8 mouse cellular contexts compared by ENCODE assay signal in the genomic region with DNA sequence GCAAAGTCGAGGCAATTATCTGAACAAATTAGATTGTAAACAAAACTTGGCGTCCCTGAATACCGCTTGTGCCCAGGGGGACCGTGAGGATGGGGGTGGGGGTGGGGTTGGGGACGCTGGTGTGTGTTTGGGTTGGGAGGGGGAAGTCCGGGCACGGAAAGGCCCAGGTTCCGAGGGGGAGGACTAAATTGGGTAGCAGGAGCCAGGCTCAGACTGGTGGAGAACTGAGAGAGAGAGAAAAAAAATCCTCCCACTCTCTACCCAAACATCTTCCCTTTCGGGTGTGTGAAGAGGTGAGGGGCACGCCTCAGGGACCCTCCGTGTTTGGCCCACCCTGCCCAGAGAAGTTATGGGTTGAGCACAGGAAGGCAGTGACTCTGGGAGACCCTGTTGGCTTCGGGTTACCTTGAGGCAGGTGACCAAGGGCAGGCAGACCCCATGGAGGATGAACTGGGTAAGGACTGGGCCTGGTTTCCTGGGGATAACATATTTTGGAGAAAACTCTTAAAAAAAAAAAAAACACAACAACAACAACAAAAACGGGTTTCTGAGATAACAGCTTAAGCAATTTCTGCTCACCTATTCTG. TPM values are rescaled to one million over a fixed set of nuclear protein-coding genes. Genes with fewer than 3 reads are reported as not detected.
DNase-seq lines count a peak whose midpoint lies in the region; ATAC-seq and TF ChIP-seq lines count a peak whose summit lies in the region.

No protein-coding gene starts in this region.

- H3K27me3 ChIP-seq in kidney, embryonic 16.5 days (ENCODE audit: insufficient read depth, low read length), result no peaks in the 10 kb centered on the region
- no peaks in the 10 kb centered on the region for H3K27me3 ChIP-seq in intestine, embryonic 14.5 days (replicated peaks; ENCODE audit: control insufficient read depth, insufficient read depth, low read length)

- H3K9ac ChIP-seq in kidney, embryonic 16.5 days (replicated peaks; ENCODE audit: low read length), result peak overlapping the region; percentile 93
- peak overlapping the region; percentile 95 for H3K9ac ChIP-seq in intestine, embryonic 14.5 days (ENCODE audit: low read length)

- peak overlapping the region; percentile 98 for H3K4me3 ChIP-seq in kidney, embryonic 16.5 days (ENCODE audit: low read length)
- H3K4me3 ChIP-seq in bone marrow macrophage, adult 2 months (ENCODE audit: insufficient read depth, low read length), result peak overlapping the region; percentile 97
- peak overlapping the region; percentile 77 for H3K4me3 ChIP-seq in intestine, embryonic 14.5 days (ENCODE audit: low read depth, low read length)

- no peak for DNase-seq in kidney, adult 18-20 months
- no peak for DNase-seq in intestine, embryonic 14.5 days (ENCODE audit: low spot score)
- DNase-seq in neural tube, embryonic 10.5 days (ENCODE audit: extremely low spot score, low spot score), result peak; percentile 61
- DNase-seq in layer of hippocampus, adult 18-20 months (ENCODE audit: low spot score in 2 of 2), result no peak
- DNase-seq in urinary bladder, postnatal 14 days (ENCODE audit: low spot score), result no peak
- DNase-seq in adrenal gland, adult (ENCODE audit: inconsistent age in 2 of 2, low spot score in 1 of 2), result no peak

- H3K4me2 ChIP-seq in kidney, embryonic 16.5 days (replicated peaks; ENCODE audit: low read depth, low read length), result peak overlapping the region; percentile 94
- peak overlapping the region; percentile 93 for H3K4me2 ChIP-seq in intestine, embryonic 14.5 days (ENCODE audit: low read length)

- no peaks in the 10 kb centered on the region for H3K36me3 ChIP-seq in kidney, embryonic 16.5 days (ENCODE audit: insufficient read depth, low read length)
- H3K36me3 ChIP-seq in intestine, embryonic 14.5 days (ENCODE audit: control insufficient read depth, insufficient read depth, low read length), result 0 out of 2 replicates have a peak, but pooled peaks cover 4% of the 10 kb centered on the region

- H3K27ac ChIP-seq in kidney, embryonic 16.5 days (ENCODE audit: low read length), result peak overlapping the region; percentile 97
- H3K27ac ChIP-seq in bone marrow macrophage, adult 2 months (ENCODE audit: insufficient read depth, low read depth, low read length), result peak overlapping the region; percentile 57; the same call in 1 of the 2 replicates
- H3K27ac ChIP-seq in intestine, embryonic 14.5 days (ENCODE audit: low read depth), result peak overlapping the region; percentile 96

- TF ChIP-seq CTCF in bone marrow macrophage, adult 2 months (IDR thresholded peaks at IDR 0.05; ENCODE audit: low read depth, low read length), result no peak

- TF ChIP-seq POLR2A in bone marrow macrophage, adult 2 months (IDR thresholded peaks at IDR 0.05; ENCODE audit: borderline replicate concordance, low read depth, low read length), result no peak

- no peaks in the 10 kb centered on the region for H3K9me3 ChIP-seq in kidney, embryonic 16.5 days (ENCODE audit: low read length)
- 0 out of 2 replicates have a peak, but pooled peaks cover 2% of the 10 kb centered on the region for H3K9me3 ChIP-seq in intestine, embryonic 14.5 days (ENCODE audit: control insufficient read depth, low read length)

- peaks cover 32% of the 10 kb centered on the region for H3K4me1 ChIP-seq in kidney, embryonic 16.5 days (ENCODE audit: insufficient read depth, low read length)
- peaks cover 8% of the 10 kb centered on the region; the same call in 1 of the 2 replicates for H3K4me1 ChIP-seq in bone marrow macrophage, adult 2 months (ENCODE audit: control insufficient read depth, insufficient read depth, low read length)
- peaks cover 34% of the 10 kb centered on the region for H3K4me1 ChIP-seq in intestine, embryonic 14.5 days (replicated peaks; ENCODE audit: control insufficient read depth, insufficient read depth, low read length)

- 4% methylated on average over 13 of the region's 13 CpGs for WGBS in kidney, embryonic 16.5 days
- WGBS in intestine, embryonic 14.5 days, result 3% methylated on average over 13 of the region's 13 CpGs

- ATAC-seq in kidney, embryonic 16.5 days (ENCODE audit: low FRiP score, low TSS enrichment), result no peak
- ATAC-seq in intestine, embryonic 14.5 days (replicated peaks; ENCODE audit: low FRiP score, low TSS enrichment, low read depth), result no peak

RNA-seq across cellular contexts. Expression of a gene that starts 1.0 kb away (rescaled TPM):
- 8.3 and 11.6 TPM in 2 replicates for polyA plus RNA-seq in kidney, embryonic 16.5 days (2015; fragmentation: Nextera tagmentation; extraction: Ambion mirVana)
- 5.2 and 6.0 TPM in 2 replicates for polyA plus RNA-seq in bone marrow macrophage, adult 2 months (2012; ENCODE audit: insufficient read depth, insufficient read length, missing spikeins)
- 30.3 and 32.4 TPM in 2 replicates for polyA plus RNA-seq in intestine, embryonic 14.5 days (2014; fragmentation: Nextera tagmentation; extraction: Ambion mirVana)
- total RNA-seq in layer of hippocampus, adult 18-20 months (2021), result 10 to 100 TPM; 49.7 to 56.1 TPM
